ENCODE assay signal across 9 mouse cellular contexts in the genomic region with DNA sequence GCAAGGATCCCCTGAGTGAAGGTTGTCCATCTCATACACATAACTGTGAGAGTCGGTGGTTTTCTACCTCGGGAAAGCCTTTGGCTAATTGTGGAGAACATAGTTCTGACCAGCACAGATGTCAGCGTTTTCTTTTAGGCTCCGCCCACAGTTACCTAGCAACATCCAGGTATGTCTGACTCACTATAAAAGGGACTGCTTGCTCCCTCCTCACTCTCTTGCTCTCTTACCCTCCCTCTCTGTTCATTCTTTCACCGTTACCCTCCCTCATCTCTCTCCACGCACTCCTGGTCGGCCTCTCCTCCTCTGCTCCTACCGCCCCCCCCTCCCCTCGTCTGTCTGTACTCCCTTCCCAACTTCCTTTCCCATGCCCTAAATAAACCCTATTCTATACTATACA. TPM values are rescaled to one million over a fixed set of nuclear protein-coding genes. Genes with fewer than 3 reads are reported as not detected.
DNase-seq lines count a peak whose midpoint lies in the region; ATAC-seq lines count a peak whose summit lies in the region.
"Had no signal": no experiment of that assay in that cellular context is flagged by ENCODE, and none has a peak within 500 bp of the region (broad histone marks: within the 10 kb centered on the region; RNA-seq: fewer than 3 reads in every experiment).

No protein-coding gene starts in this region.

- H3K36me3 ChIP-seq in hindbrain, embryonic 11.5 days (ENCODE audit: control insufficient read depth, insufficient read depth, low read length), result no peaks in the 10 kb centered on the region
- H3K36me3 ChIP-seq in hindbrain, embryonic 12.5 days, result no peaks in the 10 kb centered on the region
- no peaks in the 10 kb centered on the region for H3K36me3 ChIP-seq in embryonic facial prominence, embryonic 12.5 days
- no peaks in the 10 kb centered on the region for H3K36me3 ChIP-seq in midbrain, embryonic 14.5 days (ENCODE audit: control insufficient read depth, insufficient read depth, low read length)
- H3K36me3 ChIP-seq: embryonic facial prominence, embryonic 15.5 days had no signal

- no peaks in the 10 kb centered on the region for H3K27me3 ChIP-seq in hindbrain, embryonic 11.5 days (ENCODE audit: control insufficient read depth, insufficient read depth, low read length)
- H3K27me3 ChIP-seq in hindbrain, embryonic 12.5 days, result no peaks in the 10 kb centered on the region; the same call in 1 of the 2 replicates
- H3K27me3 ChIP-seq in embryonic facial prominence, embryonic 12.5 days, result no peaks in the 10 kb centered on the region
- no peaks in the 10 kb centered on the region for H3K27me3 ChIP-seq in midbrain, embryonic 14.5 days (ENCODE audit: control insufficient read depth, insufficient read depth, low read length)
- H3K27me3 ChIP-seq: embryonic facial prominence, embryonic 15.5 days had no signal

- H3K4me3 ChIP-seq in hindbrain, embryonic 11.5 days (ENCODE audit: low read depth, low read length), result no peak overlapping the region
- no peak overlapping the region for H3K4me3 ChIP-seq in hindbrain, embryonic 12.5 days
- no peak overlapping the region for H3K4me3 ChIP-seq in embryonic facial prominence, embryonic 12.5 days
- no peak overlapping the region for H3K4me3 ChIP-seq in midbrain, embryonic 14.5 days (replicated peaks; ENCODE audit: low read depth, low read length)
- H3K4me3 ChIP-seq: embryonic facial prominence, embryonic 15.5 days had no signal

- no peak overlapping the region for H3K27ac ChIP-seq in hindbrain, embryonic 11.5 days (ENCODE audit: low read depth, low read length)
- no peak overlapping the region for H3K27ac ChIP-seq in hindbrain, embryonic 12.5 days
- H3K27ac ChIP-seq in embryonic facial prominence, embryonic 12.5 days, result no peak overlapping the region
- no peak overlapping the region for H3K27ac ChIP-seq in midbrain, embryonic 14.5 days (replicated peaks; ENCODE audit: low read depth, low read length)
- H3K27ac ChIP-seq: embryonic facial prominence, embryonic 15.5 days had no signal

- no peaks in the 10 kb centered on the region for H3K9me3 ChIP-seq in hindbrain, embryonic 11.5 days (ENCODE audit: control insufficient read depth, low read length)
- H3K9me3 ChIP-seq in hindbrain, embryonic 12.5 days (replicated peaks), result no peaks in the 10 kb centered on the region
- H3K9me3 ChIP-seq in embryonic facial prominence, embryonic 12.5 days, result no peaks in the 10 kb centered on the region
- no peaks in the 10 kb centered on the region for H3K9me3 ChIP-seq in midbrain, embryonic 14.5 days (ENCODE audit: control insufficient read depth, low read length)
- H3K9me3 ChIP-seq: embryonic facial prominence, embryonic 15.5 days had no signal

- H3K9ac ChIP-seq in hindbrain, embryonic 11.5 days (ENCODE audit: low read depth, low read length), result no peak overlapping the region
- H3K9ac ChIP-seq in hindbrain, embryonic 12.5 days, result no peak overlapping the region
- H3K9ac ChIP-seq in embryonic facial prominence, embryonic 12.5 days, result no peak overlapping the region
- H3K9ac ChIP-seq in midbrain, embryonic 14.5 days (replicated peaks; ENCODE audit: low read length), result no peak overlapping the region
- H3K9ac ChIP-seq: embryonic facial prominence, embryonic 15.5 days had no signal

- no peak overlapping the region for H3K4me2 ChIP-seq in hindbrain, embryonic 11.5 days (replicated peaks; ENCODE audit: low read depth, low read length)
- H3K4me2 ChIP-seq in hindbrain, embryonic 12.5 days (replicated peaks), result no peak overlapping the region
- peak overlapping the region; percentile 15; the same call in 1 of the 2 replicates for H3K4me2 ChIP-seq in embryonic facial prominence, embryonic 12.5 days (replicated peaks)
- no peak overlapping the region for H3K4me2 ChIP-seq in midbrain, embryonic 14.5 days (ENCODE audit: low read length)
- H3K4me2 ChIP-seq: embryonic facial prominence, embryonic 15.5 days had no signal

- peak; percentile 25 for DNase-seq in hindbrain, embryonic 11.5 days (ENCODE audit: low spot score)
- peak; percentile 56 to 70 for DNase-seq in kidney, adult 8-10 months
- DNase-seq in midbrain, embryonic 14.5 days, result no peak
- DNase-seq in adrenal gland, adult 18-20 months (ENCODE audit: low spot score in 2 of 2), result no peak
- no peak for DNase-seq in gastrocnemius, adult 8-10 months (ENCODE audit: low spot score in 2 of 2)
- no peak for DNase-seq in retina, embryonic 14.5 days (ENCODE audit: low spot score)

- peak; percentile 15; the same call in 1 of the 2 replicates for ATAC-seq in hindbrain, embryonic 11.5 days (ENCODE audit: low FRiP score)
- ATAC-seq in hindbrain, embryonic 12.5 days (ENCODE audit: low FRiP score), result no peak
- no peak for ATAC-seq in embryonic facial prominence, embryonic 12.5 days (ENCODE audit: insufficient number of reproducible peaks, insufficient read depth, low FRiP score, low TSS enrichment)
- ATAC-seq in midbrain, embryonic 14.5 days (ENCODE audit: low FRiP score, low TSS enrichment), result peak; percentile 18; the same call in 1 of the 2 replicates

- H3K4me1 ChIP-seq in hindbrain, embryonic 11.5 days (replicated peaks; ENCODE audit: control insufficient read depth, insufficient read depth, low read length), result no peaks in the 10 kb centered on the region
- H3K4me1 ChIP-seq in hindbrain, embryonic 12.5 days, result peaks cover 5% of the 10 kb centered on the region; the same call in 1 of the 2 replicates
- no peaks in the 10 kb centered on the region; the same call in none of the 2 replicates for H3K4me1 ChIP-seq in embryonic facial prominence, embryonic 12.5 days
- H3K4me1 ChIP-seq in midbrain, embryonic 14.5 days (ENCODE audit: control insufficient read depth, insufficient read depth, low read length), result no peaks in the 10 kb centered on the region
- H3K4me1 ChIP-seq: embryonic facial prominence, embryonic 15.5 days had no signal

- 27% methylated on average over 9 of the region's 9 CpGs for WGBS in hindbrain, embryonic 11.5 days
- WGBS in hindbrain, embryonic 12.5 days, result 31% methylated on average over 9 of the region's 9 CpGs
- WGBS in embryonic facial prominence, embryonic 12.5 days, result 30% methylated on average over 9 of the region's 9 CpGs
- WGBS in midbrain, embryonic 14.5 days, result 17% methylated on average over 9 of the region's 9 CpGs

RNA-seq across cellular contexts. Expression of gene D630039A03Rik, which starts 11.5 kb away (rescaled TPM):
- polyA plus RNA-seq in hindbrain, embryonic 11.5 days (2014; fragmentation: Nextera tagmentation; extraction: Ambion mirVana), result 0.13 and 0.31 TPM in 2 replicates
- polyA plus RNA-seq in hindbrain, embryonic 12.5 days (2016; fragmentation: Nextera tagmentation; extraction: Ambion mirVana), result 0.31 and 0.45 TPM in 2 replicates
- 0.13 and 0.43 TPM in 2 replicates for polyA plus RNA-seq in embryonic facial prominence, embryonic 12.5 days (2016; fragmentation: Nextera tagmentation; extraction: Ambion mirVana)
- polyA plus RNA-seq in midbrain, embryonic 14.5 days (2014; fragmentation: Nextera tagmentation; extraction: Ambion mirVana), result 0.09 TPM in 1 of 2 replicates, not detected in the other
- total RNA-seq in adrenal gland, adult 18-20 months (2021), result 10 to 100 TPM in 1 of 2 experiments, 1 to 10 TPM in 1; 9.7 to 14.0 TPM
- total RNA-seq in gastrocnemius, adult 8-10 months (2022), result under 1 TPM in 1 of 4 experiments, not detected in 3; 0.16 TPM

RNA-seq across cellular contexts. Expression of gene Txn1, which starts 51.6 kb away (rescaled TPM):
- polyA plus RNA-seq in hindbrain, embryonic 11.5 days (2014; fragmentation: Nextera tagmentation; extraction: Ambion mirVana), result 393 and 394 TPM in 2 replicates
- 292 and 314 TPM in 2 replicates for polyA plus RNA-seq in hindbrain, embryonic 12.5 days (2016; fragmentation: Nextera tagmentation; extraction: Ambion mirVana)
- polyA plus RNA-seq in embryonic facial prominence, embryonic 12.5 days (2016; fragmentation: Nextera tagmentation; extraction: Ambion mirVana), result 378 and 389 TPM in 2 replicates
- polyA plus RNA-seq in midbrain, embryonic 14.5 days (2014; fragmentation: Nextera tagmentation; extraction: Ambion mirVana), result 282 and 334 TPM in 2 replicates
- 100 to 1,000 TPM; 260 to 272 TPM for total RNA-seq in adrenal gland, adult 18-20 months (2021)
- total RNA-seq in gastrocnemius, adult 8-10 months (2022), result 10 to 100 TPM; 59.0 to 75.2 (median 65.4) TPM

Comparison
In these comparisons a context has a peak if more than half of its experiments do, and no peak if none do; other contexts are left out.
1. ATAC-seq: peak in hindbrain, embryonic 11.5 days (single experiment) and midbrain, embryonic 14.5 days (single experiment); none in hindbrain, embryonic 12.5 days (single experiment) and embryonic facial prominence, embryonic 12.5 days (single experiment).
2. DNase-seq: peak in hindbrain, embryonic 11.5 days (single experiment) and kidney, adult 8-10 months (2 of 2); none in midbrain, embryonic 14.5 days (single experiment), adrenal gland, adult 18-20 months (0 of 2), gastrocnemius, adult 8-10 months (0 of 2) and retina, embryonic 14.5 days (single experiment).